ENCODE assay signal across 10 mouse cellular contexts in genomic region chr12:33966490-33967415, GRCm38 (mm10). TPM values are rescaled to one million over a fixed set of nuclear protein-coding genes. Genes with fewer than 3 reads are reported as not detected.
DNase-seq lines count a peak whose midpoint lies in the region; ATAC-seq and TF ChIP-seq lines count a peak whose summit lies in the region.
"Had no signal": no experiment of that assay in that cellular context is flagged by ENCODE, and none has a peak within 500 bp of the region (broad histone marks: within the 10 kb centered on the region; RNA-seq: fewer than 3 reads in every experiment).

No protein-coding gene starts in this region.

- no peak for TF ChIP-seq POLR2A in brain, embryonic 14.5 days (IDR thresholded peaks at IDR 0.05; ENCODE audit: borderline replicate concordance, extremely low read depth, insufficient read depth, insufficient read length, poor library complexity, severe bottlenecking)
- TF ChIP-seq POLR2A in thymus, adult 2 months (IDR thresholded peaks at IDR 0.05; ENCODE audit: control insufficient read depth, extremely low read depth, insufficient read depth, low read length, poor library complexity) = no peak

- no peak for DNase-seq in heart, postnatal 14 days
- peak; percentile 59 for DNase-seq in brain, embryonic 14.5 days (ENCODE audit: low read depth)
- peak; percentile 97 for DNase-seq in midbrain, embryonic 11.5 days (ENCODE audit: low spot score, missing footprints)
- DNase-seq in spleen, adult 12 weeks (ENCODE audit: low spot score) = no peak
- no peak for DNase-seq in thymus, adult 2 months
- no peak for DNase-seq in thymus, adult 18-20 months

- H3K9ac ChIP-seq in heart, embryonic 11.5 days (ENCODE audit: low read depth, low read length) = peak overlapping the region; percentile 48; the same call in 1 of the 2 replicates
- no peak overlapping the region; the same call in 1 of the 2 replicates for H3K9ac ChIP-seq in heart, embryonic 14.5 days (ENCODE audit: low read length)
- no peak overlapping the region; the same call in 1 of the 2 replicates for H3K9ac ChIP-seq in midbrain, embryonic 11.5 days (ENCODE audit: low read length)

- under 1% methylated on average over 35 of the region's 35 CpGs for WGBS in heart, embryonic 11.5 days (ENCODE audit: insufficient replicate concordance)
- under 1% methylated on average over 35 of the region's 35 CpGs for WGBS in heart, embryonic 14.5 days
- WGBS in midbrain, embryonic 11.5 days = under 1% methylated on average over 35 of the region's 35 CpGs
- 7% methylated on average over 35 of the region's 35 CpGs for WGBS in thymus, adult 2 months

- H3K9me3 ChIP-seq in heart, embryonic 11.5 days (replicated peaks; ENCODE audit: control insufficient read depth, low read length) = no peaks in the 10 kb centered on the region
- H3K9me3 ChIP-seq in heart, embryonic 14.5 days (ENCODE audit: control insufficient read depth, low read length) = no peaks in the 10 kb centered on the region
- no peaks in the 10 kb centered on the region for H3K9me3 ChIP-seq in midbrain, embryonic 11.5 days (ENCODE audit: control insufficient read depth, low read length)

- ATAC-seq in heart, embryonic 11.5 days (replicated peaks; ENCODE audit: insufficient number of reproducible peaks, low FRiP score, low TSS enrichment) = no peak
- ATAC-seq in heart, embryonic 14.5 days (ENCODE audit: insufficient number of reproducible peaks, insufficient read depth, low FRiP score, low read depth) = no peak
- peak; percentile 25; the same call in 1 of the 2 replicates for ATAC-seq in midbrain, embryonic 11.5 days (ENCODE audit: low FRiP score)

- peak overlapping the region; percentile 42 for H3K4me3 ChIP-seq in heart, embryonic 11.5 days (ENCODE audit: low read depth, low read length)
- peak overlapping the region; percentile 29 to 38; a peak in 3 of 4 replicates for H3K4me3 ChIP-seq in heart, embryonic 14.5 days (ENCODE audit: control insufficient read depth in 1 of 2, insufficient read depth in 1 of 2, low read depth in 1 of 2, low read length in 2 of 2)
- peak overlapping the region; percentile 16; the same call in 1 of the 2 replicates for H3K4me3 ChIP-seq in midbrain, embryonic 11.5 days (ENCODE audit: low read depth, low read length)
- H3K4me3 ChIP-seq in thymus, adult 2 months (ENCODE audit: control insufficient read depth, insufficient read depth, low read length) = no peak overlapping the region

- peak overlapping the region; percentile 81 for H3K4me2 ChIP-seq in heart, embryonic 11.5 days
- H3K4me2 ChIP-seq in heart, embryonic 14.5 days (ENCODE audit: low read length) = peak overlapping the region; percentile 68
- H3K4me2 ChIP-seq in midbrain, embryonic 11.5 days = peak overlapping the region; percentile 40

- intact Hi-C loops in heart, postnatal 14 days (cut with DNase I) = no loop called here

- H3K27me3 ChIP-seq in heart, embryonic 11.5 days (ENCODE audit: control insufficient read depth, insufficient read depth, low read length) = peaks cover 58% of the 10 kb centered on the region
- H3K27me3 ChIP-seq in heart, embryonic 14.5 days (ENCODE audit: control insufficient read depth, insufficient read depth, low read length) = peaks cover 90% of the 10 kb centered on the region
- peaks cover 88% of the 10 kb centered on the region for H3K27me3 ChIP-seq in midbrain, embryonic 11.5 days (ENCODE audit: control insufficient read depth, insufficient read depth, low read length)
- H3K27me3 ChIP-seq in thymus, adult 2 months (ENCODE audit: control insufficient read depth, insufficient read depth, low read length) = peaks cover 18% of the 10 kb centered on the region

- H3K27ac ChIP-seq in heart, embryonic 11.5 days (ENCODE audit: low read depth, low read length) = 0 out of 2 replicates have a peak overlapping the region, but pooled peaks have one; percentile 7
- no peak overlapping the region for H3K27ac ChIP-seq in heart, embryonic 14.5 days (replicated peaks in 1 of 2; ENCODE audit: control insufficient read depth in 1 of 2, insufficient read depth in 1 of 2, low read depth in 2 of 2, low read length in 2 of 2)
- no peak overlapping the region for H3K27ac ChIP-seq in midbrain, embryonic 11.5 days (ENCODE audit: low read depth, low read length)
- H3K27ac ChIP-seq in thymus, adult 2 months (ENCODE audit: control insufficient read depth, insufficient read depth, low read length) = no peak overlapping the region

- no peak for TF ChIP-seq CTCF in brain, embryonic 14.5 days (IDR thresholded peaks at IDR 0.05; ENCODE audit: borderline replicate concordance, extremely low read depth, insufficient read depth, insufficient read length)
- no peak for TF ChIP-seq CTCF in thymus, adult 2 months (IDR thresholded peaks at IDR 0.05; ENCODE audit: borderline replicate concordance, control insufficient read depth, extremely low read depth, insufficient read depth, low read length, poor library complexity)

- peaks cover 21% of the 10 kb centered on the region for H3K4me1 ChIP-seq in heart, embryonic 11.5 days (ENCODE audit: control insufficient read depth, insufficient read depth, low read length)
- peaks cover 3 to 22% of the 10 kb centered on the region in 2 experiments; a peak in 3 of 4 replicates for H3K4me1 ChIP-seq in heart, embryonic 14.5 days (ENCODE audit: control insufficient read depth in 2 of 2, insufficient read depth in 2 of 2, low read length in 2 of 2)
- peaks cover 16% of the 10 kb centered on the region for H3K4me1 ChIP-seq in midbrain, embryonic 11.5 days (ENCODE audit: control insufficient read depth, insufficient read depth, low read length)
- H3K4me1 ChIP-seq in thymus, adult 2 months (replicated peaks; ENCODE audit: control insufficient read depth, insufficient read depth, low read length) = no peaks in the 10 kb centered on the region

- no peaks in the 10 kb centered on the region for H3K36me3 ChIP-seq in heart, embryonic 11.5 days (ENCODE audit: control insufficient read depth, insufficient read depth, low read length)
- H3K36me3 ChIP-seq in heart, embryonic 14.5 days (ENCODE audit: control insufficient read depth, insufficient read depth, low read length) = no peaks in the 10 kb centered on the region
- H3K36me3 ChIP-seq in midbrain, embryonic 11.5 days (ENCODE audit: control insufficient read depth, insufficient read depth, low read length) = no peaks in the 10 kb centered on the region
- H3K36me3 ChIP-seq in thymus, adult 2 months (ENCODE audit: control insufficient read depth, insufficient read depth, low read length) = no peaks in the 10 kb centered on the region

RNA-seq across cellular contexts. Expression of gene Twist1, which starts 9.3 kb away (rescaled TPM):
- 13.0 and 13.2 TPM in 2 replicates for polyA plus RNA-seq in heart, embryonic 11.5 days (2014; fragmentation: Nextera tagmentation; extraction: Ambion mirVana)
- 1 to 10 TPM; 2.2 to 2.8 TPM for total RNA-seq in heart, postnatal 14 days (2021)
- 14.0 and 15.1 TPM in 2 replicates for polyA plus RNA-seq in brain, embryonic 14.5 days (2012; rRNA removed)
- polyA plus RNA-seq in heart, embryonic 14.5 days (2014; fragmentation: Nextera tagmentation; extraction: Ambion mirVana) = 3.8 and 6.3 TPM in 2 replicates
- 10.2 and 10.7 TPM in 2 replicates for polyA plus RNA-seq in midbrain, embryonic 11.5 days (2014; fragmentation: Nextera tagmentation; extraction: Ambion mirVana)
- polyA plus RNA-seq in thymus, adult 2 months (2012; rRNA removed) = 2.7 and 3.3 TPM in 2 replicates
- total RNA-seq: MEL had no signal

RNA-seq across cellular contexts. Expression of gene Ferd3l, which starts 38.5 kb away (rescaled TPM):
- polyA plus RNA-seq in heart, embryonic 11.5 days (2014; fragmentation: Nextera tagmentation; extraction: Ambion mirVana) = not detected in 2 replicates
- not detected for total RNA-seq in heart, postnatal 14 days (2021)
- 0.86 and 0.96 TPM in 2 replicates for polyA plus RNA-seq in brain, embryonic 14.5 days (2012; rRNA removed)
- polyA plus RNA-seq in heart, embryonic 14.5 days (2014; fragmentation: Nextera tagmentation; extraction: Ambion mirVana) = not detected in 2 replicates
- polyA plus RNA-seq in midbrain, embryonic 11.5 days (2014; fragmentation: Nextera tagmentation; extraction: Ambion mirVana) = 3.7 and 3.8 TPM in 2 replicates
- not detected in 2 replicates for polyA plus RNA-seq in thymus, adult 2 months (2012; rRNA removed)
- total RNA-seq: MEL had no signal
- polyA plus RNA-seq: gonadal fat pad, adult 2 months had no signal

Comparison
In these comparisons a context has a peak if more than half of its experiments do, and no peak if none do; other contexts are left out.
1. DNase-seq: peak in brain, embryonic 14.5 days (single experiment) and midbrain, embryonic 11.5 days (single experiment); none in heart, postnatal 14 days (0 of 2), spleen, adult 12 weeks (single experiment), thymus, adult 2 months (single experiment) and thymus, adult 18-20 months (0 of 2).
2. Peak in every context shown above with its lines, with median percentiles within 50 percentile points of each other: H3K4me2 ChIP-seq.